Mouse (Mus musculus): ENCODE results near the gene Gm49378. TPM values are rescaled to one million over a fixed set of nuclear protein-coding genes. Genes with fewer than 3 reads are reported as not detected.

Gm49378 gene
- total RNA-seq, 2 experiments from 2014 or later = 0.72 to 1.2 TPM

GRCm38 (mm10) chr14:55629312-55629711 is 8.4 kb downstream of the Gm49378 start:
- no peak for DNase-seq

DNA sequence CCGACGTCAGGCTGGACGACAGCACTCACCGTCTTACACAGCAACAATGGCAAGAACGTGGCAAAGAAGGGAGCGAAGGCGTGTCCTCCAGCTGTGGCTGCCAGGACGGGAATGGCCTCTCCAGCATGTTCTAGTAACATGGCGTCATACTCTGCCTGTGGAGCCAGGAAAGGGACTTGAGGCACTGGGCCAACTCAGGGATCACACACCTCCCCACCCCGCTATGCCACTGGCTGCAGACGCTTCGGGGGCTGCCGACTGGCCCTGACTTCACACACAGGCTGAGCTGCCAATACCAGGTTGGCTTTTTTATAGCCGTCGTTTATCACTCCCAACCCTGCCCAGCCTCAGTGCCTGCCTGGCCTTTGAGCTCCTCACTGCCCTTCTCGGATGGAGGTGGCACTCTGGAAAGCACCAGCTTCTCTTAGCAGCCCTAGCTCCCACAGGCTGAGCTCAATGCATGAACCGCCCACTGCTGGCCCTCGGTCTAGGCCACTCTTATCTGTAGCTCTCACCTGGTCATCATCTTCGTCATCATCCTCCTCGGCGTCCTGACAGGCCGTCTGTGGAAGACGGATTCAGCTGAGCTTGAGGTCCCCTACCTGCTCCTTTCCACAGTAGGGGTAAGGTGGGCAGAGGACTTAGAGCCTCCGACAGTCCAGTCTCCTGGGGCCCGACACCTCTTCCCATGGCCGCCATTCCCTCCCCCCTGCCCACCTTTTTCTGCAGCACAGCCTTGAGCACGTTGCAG is 9.4 kb downstream of the Gm49378 start:
- DNase-seq = no peak

GRCm38 (mm10) chr14:55618486-55619195 is 19.1 kb downstream of the Gm49378 start:
- DNase-seq = no peak

GRCm38 (mm10) chr14:55617822-55618221 is 19.9 kb downstream of the Gm49378 start, which contains the start of gene Rec8:
Rec8 (plus strand) TSS chr14:55618037.
- no peak for DNase-seq

DNA sequence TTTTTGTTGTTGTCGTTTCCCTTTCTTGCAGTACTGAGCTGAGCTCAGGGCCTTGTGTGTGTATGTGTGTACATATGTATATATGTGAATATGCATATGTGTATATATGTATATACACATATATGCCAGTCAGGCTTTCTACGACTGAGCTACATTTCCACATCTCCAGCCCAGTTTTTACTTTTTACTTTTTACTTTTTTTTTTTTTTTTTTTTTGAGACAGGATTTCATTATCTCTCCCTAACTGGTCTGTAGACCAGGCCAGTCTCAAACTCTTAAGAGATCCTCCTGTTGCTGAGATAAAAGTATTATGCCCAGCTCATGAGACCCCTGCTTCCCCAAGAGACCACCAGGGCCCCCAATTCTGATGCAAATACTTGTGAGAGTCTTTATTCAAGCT is 20.9 kb downstream of the Gm49378 start:
- DNase-seq = no peak

- no peak for DNase-seq
Observed at GRCm38 (mm10) chr14:55615876-55616275, 21.8 kb downstream of the Gm49378 start.

DNA sequence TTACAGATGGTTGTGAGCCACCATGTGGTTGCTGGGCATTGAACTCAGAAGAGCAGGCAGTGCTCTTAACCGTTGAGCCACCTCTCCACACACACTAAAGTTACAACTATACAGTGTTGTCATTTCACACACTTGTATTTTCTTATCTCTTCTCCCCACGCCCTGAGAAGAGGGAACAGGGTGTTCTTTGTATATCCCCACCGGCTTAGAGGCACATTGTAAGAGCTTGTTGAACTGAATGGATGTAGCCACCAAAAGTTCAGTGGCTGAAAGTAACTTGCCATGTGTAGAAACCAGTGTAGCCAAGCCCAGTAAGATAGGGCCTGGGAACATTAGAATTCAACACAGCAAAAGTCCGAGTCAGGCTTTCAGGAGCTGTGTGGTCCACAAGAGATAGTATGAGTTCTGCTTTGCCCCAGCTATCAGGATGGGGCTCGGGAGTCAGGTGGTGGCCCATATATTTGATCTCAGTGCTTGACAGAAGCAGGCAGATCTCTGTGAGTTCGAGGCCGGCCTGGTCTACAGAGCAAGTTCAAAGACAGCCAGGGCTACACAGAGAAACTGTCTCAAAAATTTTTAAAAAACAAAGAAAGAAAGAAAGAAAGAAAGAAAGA is 23.0 kb downstream of the Gm49378 start:
- no peak for DNase-seq

DNA sequence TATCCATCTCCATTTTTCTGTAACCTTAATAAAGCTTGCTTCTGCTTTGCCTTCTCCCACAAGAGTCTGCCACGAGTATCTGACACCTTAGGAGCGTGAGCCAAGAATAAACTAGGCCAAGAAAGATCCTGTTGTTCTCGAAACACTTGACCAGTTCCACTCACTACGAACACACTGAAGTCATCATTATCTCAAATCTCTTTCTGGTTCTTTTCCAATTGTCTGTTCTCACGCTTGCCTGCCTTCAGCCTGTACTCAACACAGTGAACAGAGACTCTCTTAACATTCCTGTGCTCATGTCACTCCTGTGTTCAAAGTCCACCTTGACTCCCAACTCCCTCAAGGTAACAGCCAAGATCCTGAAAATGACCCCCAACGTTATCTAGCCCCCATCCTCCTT is 24.3 kb downstream of the Gm49378 start:
- DNase-seq = no peak

DNA sequence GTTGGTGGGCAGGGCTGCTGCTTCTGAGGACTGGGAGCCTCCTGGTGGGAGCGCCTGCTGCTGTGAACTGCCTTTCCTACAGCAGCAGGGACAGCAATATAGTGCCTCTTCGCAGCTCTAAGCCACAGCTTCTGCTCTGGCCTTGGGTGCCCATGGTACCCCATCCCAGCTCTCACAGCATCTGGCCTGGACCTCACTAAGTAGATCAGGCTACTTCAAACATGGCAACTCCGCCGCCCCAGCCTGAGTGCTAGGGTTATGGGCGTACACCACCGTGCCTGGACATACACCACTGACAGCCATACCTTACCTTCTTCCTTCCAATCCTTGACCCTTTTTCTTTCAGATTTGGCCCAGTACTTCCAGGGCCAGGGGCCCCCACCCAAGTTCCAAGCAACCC is 29.4 kb downstream of the Gm49378 start:
- no peak for DNase-seq

DNA sequence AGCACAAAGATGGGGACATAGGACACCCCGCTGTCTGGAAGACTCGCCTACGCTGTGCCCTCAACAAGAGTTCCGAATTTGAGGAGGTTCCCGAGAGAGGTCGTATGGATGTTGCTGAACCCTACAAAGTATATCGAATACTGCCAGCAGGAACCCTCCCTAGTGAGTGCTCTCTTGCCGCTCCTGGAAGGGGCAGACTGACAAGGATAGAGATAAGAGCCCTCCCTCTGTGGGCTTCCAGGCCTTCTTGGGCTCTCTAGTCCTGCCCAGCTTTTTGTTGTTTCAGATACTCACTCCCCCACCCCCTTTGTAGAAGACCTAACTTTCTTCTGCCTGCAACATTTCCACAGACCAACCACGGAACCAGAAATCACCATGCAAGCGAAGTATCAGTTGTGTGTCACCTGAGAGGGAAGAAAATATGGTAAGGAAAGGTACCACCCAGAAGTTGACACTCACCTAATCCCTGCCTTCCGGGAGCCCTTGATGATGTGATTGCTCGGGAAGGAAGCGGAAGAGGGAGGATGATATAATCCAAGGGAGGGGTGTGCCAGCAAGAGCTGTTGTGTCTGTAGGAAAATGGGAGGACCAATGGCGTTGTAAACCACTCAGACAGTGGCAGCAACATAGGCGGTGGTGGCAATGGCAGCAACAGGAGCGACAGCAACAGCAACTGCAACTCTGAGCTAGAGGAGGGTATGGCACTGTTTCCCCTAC is 31.8 kb downstream of the Gm49378 start:
- no peak for DNase-seq

GRCm38 (mm10) chr14:55604823-55605222 is 32.9 kb downstream of the Gm49378 start:
- no peak for DNase-seq

DNA sequence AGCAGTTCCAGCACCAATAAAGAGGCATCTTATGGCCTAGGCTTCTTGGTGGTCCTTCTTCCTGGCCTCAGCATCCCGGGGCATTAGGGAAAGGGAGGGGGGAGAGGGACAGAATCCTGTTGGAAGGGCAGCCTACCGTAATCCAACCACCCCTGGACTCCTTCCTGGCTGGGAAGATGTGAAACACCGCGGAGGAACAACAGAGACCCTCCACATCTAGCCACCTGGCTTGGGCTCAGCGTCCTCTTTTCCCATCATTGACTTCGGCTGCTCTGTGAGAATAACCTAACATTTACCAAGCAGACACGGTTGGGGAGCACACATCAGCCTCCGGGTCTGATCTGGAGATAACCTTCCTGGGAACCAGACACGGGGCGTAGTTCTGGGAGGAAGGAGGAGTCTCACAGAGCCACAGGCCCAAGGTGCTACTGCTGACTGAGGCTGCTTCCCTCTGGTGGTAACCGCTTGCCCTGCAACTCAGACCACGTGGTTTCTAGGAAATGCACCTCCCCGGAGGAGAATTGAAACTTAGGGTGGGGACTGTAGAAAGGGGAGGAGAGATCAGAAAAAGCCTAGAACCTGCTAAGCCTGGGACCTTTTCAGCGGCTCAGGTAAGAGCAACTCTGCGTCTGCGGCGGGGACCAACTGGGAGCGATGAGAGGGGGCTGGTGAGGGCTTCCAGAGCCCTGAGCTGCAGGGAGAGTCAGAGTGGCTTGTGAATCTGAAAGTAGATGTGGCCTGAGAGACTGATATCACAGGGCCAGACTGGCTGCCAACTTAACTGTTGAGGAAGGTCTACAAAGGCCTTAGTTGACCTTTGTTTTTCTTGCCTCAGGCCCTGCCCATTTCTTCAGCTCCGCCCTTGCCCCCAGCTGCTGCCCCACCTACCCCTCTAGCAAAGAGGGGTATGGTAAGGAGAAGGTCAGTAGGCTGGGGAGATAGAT is 33.8 kb downstream of the Gm49378 start:
- peak; percentile 87 for DNase-seq

- DNase-seq = no peak
Observed at GRCm38 (mm10) chr14:55603271-55603632, 34.4 kb downstream of the Gm49378 start, which contains the start of gene Irf9. Irf9 (plus strand) TSS chr14:55603571.

DNA sequence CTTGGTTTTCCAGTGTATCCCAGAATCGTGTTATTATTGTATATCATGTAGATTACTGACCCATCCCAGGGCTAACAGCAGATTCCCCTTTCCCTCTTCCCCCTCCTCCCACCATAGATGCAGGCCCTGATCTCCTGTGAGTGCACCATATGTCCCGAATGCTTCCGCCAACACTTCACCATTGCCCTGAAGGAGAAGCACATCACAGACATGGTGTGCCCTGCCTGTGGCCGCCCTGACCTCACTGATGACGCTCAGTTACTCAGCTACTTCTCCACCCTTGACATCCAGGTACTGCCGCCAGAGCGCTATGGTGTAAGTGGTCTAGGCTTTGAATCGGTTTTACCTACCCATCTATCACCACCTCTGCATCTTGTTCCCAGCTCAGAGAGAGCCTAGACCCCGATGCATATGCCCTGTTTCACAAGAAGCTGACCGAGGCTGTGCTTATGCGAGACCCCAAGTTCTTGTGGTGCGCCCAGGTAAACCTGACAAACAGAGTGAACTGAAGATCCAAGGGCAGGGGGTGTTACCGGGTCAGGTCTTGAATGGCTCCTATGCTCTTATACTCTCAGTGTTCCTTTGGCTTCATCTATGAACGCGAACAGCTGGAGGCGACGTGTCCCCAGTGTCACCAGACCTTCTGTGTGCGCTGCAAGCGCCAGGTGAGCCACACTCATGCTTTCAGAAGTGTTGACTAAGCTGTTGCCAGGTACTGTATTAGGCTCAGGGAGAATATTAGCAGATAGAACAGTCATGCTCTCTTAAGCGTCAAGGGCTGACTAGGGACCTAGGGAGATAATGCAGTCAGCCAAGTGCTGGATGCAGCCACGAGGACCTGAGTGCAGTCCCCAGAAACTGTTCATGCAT is 38.9 kb downstream of the Gm49378 start:
- DNase-seq = no peak

DNA sequence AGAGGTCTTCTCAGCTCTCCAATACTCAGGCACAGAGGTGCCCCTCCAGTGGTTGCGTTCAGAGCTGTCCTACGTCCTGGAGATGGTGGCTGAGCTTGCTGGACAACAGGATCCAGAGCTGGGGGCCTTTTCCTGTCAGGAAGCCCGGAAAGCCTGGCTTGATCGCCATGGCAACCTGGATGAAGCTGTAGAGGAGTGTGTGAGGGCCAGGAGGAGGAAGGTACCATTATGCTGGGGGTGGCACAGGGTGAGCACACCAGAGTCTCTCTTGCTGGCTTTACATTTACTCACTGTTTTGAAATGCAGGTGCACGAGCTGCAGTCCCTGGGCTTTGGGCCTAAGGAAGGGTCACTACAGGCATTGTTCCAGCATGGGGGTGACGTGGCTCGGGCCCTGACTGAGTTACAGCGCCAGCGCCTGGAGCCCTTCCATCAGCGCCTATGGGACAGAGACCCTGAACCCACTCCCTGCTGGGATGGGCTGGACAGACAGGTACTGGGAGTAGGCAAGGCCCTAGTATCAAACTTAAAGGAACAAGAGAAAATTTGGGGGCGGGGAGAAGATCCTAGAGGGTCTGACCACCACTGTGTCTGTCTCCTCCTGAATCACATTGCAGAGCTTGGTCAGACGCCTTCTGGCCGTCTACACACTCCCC is 41.5 kb downstream of the Gm49378 start:
- DNase-seq = no peak

DNA sequence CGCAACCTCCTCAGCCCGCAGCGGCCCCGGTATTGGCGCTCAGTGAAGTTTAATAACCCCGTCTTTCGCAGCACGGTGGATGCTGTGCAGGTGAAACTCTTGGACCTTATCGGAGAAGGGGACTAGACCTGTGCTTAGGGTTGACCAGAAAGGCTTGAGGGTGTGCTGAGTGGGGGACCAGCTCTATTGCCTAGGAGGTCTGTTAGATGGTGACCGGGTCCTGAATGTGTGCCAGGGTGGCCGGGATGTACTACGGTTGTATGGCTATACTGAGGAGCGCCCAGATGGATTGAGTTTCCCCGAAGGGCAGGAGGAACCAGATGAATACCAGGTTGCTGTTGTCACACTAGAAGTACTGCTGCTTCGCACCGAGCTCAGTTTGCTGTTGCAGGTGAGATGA is 45.5 kb downstream of the Gm49378 start:
- DNase-seq = no peak

GRCm38 (mm10) chr14:55591331-55591891 is 46.3 kb downstream of the Gm49378 start, which contains the start of gene Rnf31:
Rnf31 (plus strand) TSS chr14:55591708.
- peak; percentile 97 for DNase-seq

- peak; percentile 96 for DNase-seq
Observed at GRCm38 (mm10) chr14:55590748-55591330, 46.9 kb downstream of the Gm49378 start, which contains the start of gene Psme2. Psme2 (minus strand) TSS chr14:55591113.
